Mouse (Mus musculus): ENCODE data around the gene Abcd2. TPM values are rescaled to one million over a fixed set of nuclear protein-coding genes. Genes with fewer than 3 reads are reported as not detected.

The Abcd2 gene
- total RNA-seq (2021): 10 to 100 TPM; 20.0 to 31.5 TPM
- long read RNA-seq, experiment 1, full-length matches to known transcripts: 22 of 25 reads
- long read RNA-seq, experiment 1, partial matches to known transcripts: 2 of 25 reads
- long read RNA-seq, experiment 1, other reads (novel, unspliced or antisense): 1 of 25 reads
- long read RNA-seq, experiment 2, full-length matches to known transcripts: 24 of 31 reads
- long read RNA-seq, experiment 2, partial matches to known transcripts: 1 of 31 reads
- long read RNA-seq, experiment 2, other reads (novel, unspliced or antisense): 6 of 31 reads

- DNase-seq (ENCODE audit: low spot score in 2 of 2): peak; percentile 75 to 83
Measured at GRCm38 (mm10) chr15:91191412-91192222, at the start of gene Abcd2. Gene Abcd2 (minus strand): TSS chr15:91191799.

GRCm38 (mm10) chr15:91240683-91241335, 49.2 kb upstream of the Abcd2 start:
- DNase-seq (ENCODE audit: low spot score in 2 of 2): no peak

GRCm38 (mm10) chr15:91237294-91237693, 45.7 kb upstream of the Abcd2 start:
- DNase-seq (ENCODE audit: low spot score in 2 of 2): no peak

- no peak for DNase-seq (ENCODE audit: low spot score in 2 of 2)
Measured at GRCm38 (mm10) chr15:91206518-91206917, 14.9 kb upstream of the Abcd2 start.

- no peak for DNase-seq (ENCODE audit: low spot score in 2 of 2)
Measured at GRCm38 (mm10) chr15:91203521-91203920, 11.9 kb upstream of the Abcd2 start.

- no peak for DNase-seq (ENCODE audit: low spot score in 2 of 2)
Measured at GRCm38 (mm10) chr15:91202486-91202885, 10.9 kb upstream of the Abcd2 start.

GRCm38 (mm10) chr15:91200833-91201232, 9.2 kb upstream of the Abcd2 start:
- no peak for DNase-seq (ENCODE audit: low spot score in 2 of 2)

- no peak for DNase-seq (ENCODE audit: low spot score in 2 of 2)
Measured at GRCm38 (mm10) chr15:91199256-91199905, 7.8 kb upstream of the Abcd2 start, which contains the start of gene CN725425. Gene CN725425 (plus strand): TSS chr15:91199494.

GRCm38 (mm10) chr15:91192223-91192598, 612 bp upstream of the Abcd2 start:
- DNase-seq (ENCODE audit: low spot score in 2 of 2): no peak

- no peak for DNase-seq (ENCODE audit: low spot score in 2 of 2)
Measured at GRCm38 (mm10) chr15:91190519-91191207, 936 bp downstream of the Abcd2 start.

GRCm38 (mm10) chr15:91190026-91190425, 1.6 kb downstream of the Abcd2 start:
- DNase-seq (ENCODE audit: low spot score in 2 of 2): no peak

- no peak for DNase-seq (ENCODE audit: low spot score in 2 of 2)
Measured at GRCm38 (mm10) chr15:91186358-91186757, 5.2 kb downstream of the Abcd2 start.

GRCm38 (mm10) chr15:91179911-91180622, 11.5 kb downstream of the Abcd2 start:
- no peak for DNase-seq (ENCODE audit: low spot score in 2 of 2)

- DNase-seq (ENCODE audit: low spot score in 2 of 2): no peak
Measured at GRCm38 (mm10) chr15:91178656-91179314, 12.8 kb downstream of the Abcd2 start.

GRCm38 (mm10) chr15:91172193-91172592, 19.4 kb downstream of the Abcd2 start:
- no peak for DNase-seq (ENCODE audit: low spot score in 2 of 2)

GRCm38 (mm10) chr15:91171332-91171731, 20.3 kb downstream of the Abcd2 start:
- no peak for DNase-seq (ENCODE audit: low spot score in 2 of 2)

- peak in 1 of 2 experiments; percentile 57 for DNase-seq (ENCODE audit: low spot score in 2 of 2)
Measured at GRCm38 (mm10) chr15:91170602-91171328, 20.8 kb downstream of the Abcd2 start.

GRCm38 (mm10) chr15:91167850-91168562, 23.6 kb downstream of the Abcd2 start:
- no peak for DNase-seq (ENCODE audit: low spot score in 2 of 2)

All from layer of hippocampus, postnatal 14 days (tissue).